Mouse (Mus musculus): Measurements from ENCODE around the gene Pde8b. TPM values are rescaled to one million over a fixed set of nuclear protein-coding genes. Genes with fewer than 3 reads are reported as not detected.

Pde8b gene
- total RNA-seq, 2 experiments from 2014 or later: 25.2 to 32.8 TPM

GRCm38 (mm10) chr13:95034715-95035114 lies 215.4 kb downstream of the Pde8b start:
- no peak for DNase-seq
- intact Hi-C loops (cut with DNase I): no loop called here

- DNase-seq: no peak
- intact Hi-C loops (cut with DNase I): no loop called here
Measured at GRCm38 (mm10) chr13:95034094-95034493, 216.0 kb downstream of the Pde8b start.

- DNase-seq: no peak
- intact Hi-C loops (cut with DNase I): no loop called here
Measured at GRCm38 (mm10) chr13:95032973-95033372, 217.2 kb downstream of the Pde8b start.

GRCm38 (mm10) chr13:95032127-95032831 lies 217.9 kb downstream of the Pde8b start:
- intact Hi-C loops (cut with DNase I): no loop called here
- DNase-seq: no peak

- intact Hi-C loops (cut with DNase I): no loop called here
- DNase-seq: no peak
Measured at GRCm38 (mm10) chr13:95030828-95031227, 219.3 kb downstream of the Pde8b start.

GRCm38 (mm10) chr13:95020216-95020615 lies 229.9 kb downstream of the Pde8b start:
- DNase-seq: no peak
- intact Hi-C loops (cut with DNase I): no loop called here

- DNase-seq: no peak
- intact Hi-C loops (cut with DNase I): loop anchor here (5.0 to 10.0 kb wide), 2 partner anchors 268 to 325 kb away; no protein-coding TSS in a partner anchor
Measured at GRCm38 (mm10) chr13:95019345-95019744, 230.8 kb downstream of the Pde8b start.

GRCm38 (mm10) chr13:95017916-95018315 lies 232.2 kb downstream of the Pde8b start:
- intact Hi-C loops (cut with DNase I): loop anchor here (5.0 to 10.0 kb wide), 2 partner anchors 269 to 327 kb away; no protein-coding TSS in a partner anchor

GRCm38 (mm10) chr13:95017278-95017677 lies 232.9 kb downstream of the Pde8b start:
- no peak for DNase-seq
- intact Hi-C loops (cut with DNase I): loop anchor here (5.0 to 10.0 kb wide), 2 partner anchors 270 to 328 kb away; no protein-coding TSS in a partner anchor

More at GRCm38 (mm10) chr13:95017916-95018315, 232.2 kb downstream of the Pde8b start:
- DNase-seq: peak; percentile 82

GRCm38 (mm10) chr13:95011546-95012257 lies 238.4 kb downstream of the Pde8b start:
- DNase-seq: no peak
- intact Hi-C loops (cut with DNase I): loop anchor here (10.0 kb wide), 1 partner anchor 333 kb away; no protein-coding TSS in a partner anchor

GRCm38 (mm10) chr13:95009261-95009660 lies 240.9 kb downstream of the Pde8b start:
- DNase-seq: no peak
- intact Hi-C loops (cut with DNase I): no loop called here

- DNase-seq: no peak
- intact Hi-C loops (cut with DNase I): no loop called here
Measured at GRCm38 (mm10) chr13:95007281-95007680, 242.9 kb downstream of the Pde8b start.

- intact Hi-C loops (cut with DNase I): no loop called here
- no peak for DNase-seq
Measured at GRCm38 (mm10) chr13:94990516-94990915, 259.6 kb downstream of the Pde8b start.

GRCm38 (mm10) chr13:94979081-94979480 lies 271.1 kb downstream of the Pde8b start:
- no peak for DNase-seq
- intact Hi-C loops (cut with DNase I): no loop called here

GRCm38 (mm10) chr13:94976219-94977186 lies 273.6 kb downstream of the Pde8b start, which contains the start of gene Wdr41:
Gene Wdr41, plus strand, starts transcription at chr13:94976344.
- intact Hi-C loops (cut with DNase I): no loop called here
- peak; percentile 91 for DNase-seq

GRCm38 (mm10) chr13:94975828-94976218 lies 274.3 kb downstream of the Pde8b start:
- intact Hi-C loops (cut with DNase I): no loop called here
- no peak for DNase-seq

Measured in left cerebral cortex, postnatal 4 days (tissue).